Mouse (Mus musculus) neural tube, embryonic 14.5 days (tissue): Measurements from ENCODE around the gene Fryl. TPM values are rescaled to one million over a fixed set of nuclear protein-coding genes. Genes with fewer than 3 reads are reported as not detected.

Experiments used
- ATAC-seq: fragments of 200-750 bp; cut with Nextera tagmentation; 2 replicates; pipeline ENCODE4 v1.8.0; 2017; ENCODE audit warnings: low read depth, mild to moderate bottlenecking, moderate TSS enrichment, moderate library complexity
- H3K27ac ChIP-seq: fragments of 300-500 bp; sonication (generic); 2 replicates; pipeline ENCODE4 v1.5.1; 2014; ENCODE audit warnings: low read depth, mild to moderate bottlenecking, control low read depth, low read length, moderate library complexity, mixed read lengths
- H3K27me3 ChIP-seq: fragments of 300-500 bp; sonication (generic); 2 replicates; pipeline ENCODE4 v1.6.1; 2014; ENCODE audit warnings: low read length; ENCODE audit not compliant: control insufficient read depth, insufficient read depth
- H3K36me3 ChIP-seq: fragments of 300-500 bp; sonication (generic); 2 replicates; pipeline ENCODE4 v1.6.1; 2014; ENCODE audit warnings: low read length, mixed read lengths; ENCODE audit not compliant: control insufficient read depth, insufficient read depth
- H3K4me1 ChIP-seq: fragments of 300-500 bp; sonication (generic); 2 replicates; pipeline ENCODE4 v1.6.1; 2014; ENCODE audit warnings: low read length; ENCODE audit not compliant: control insufficient read depth, insufficient read depth
- H3K4me2 ChIP-seq: fragments of 300-500 bp; sonication (generic); 2 replicates; pipeline ENCODE4 v1.6.1; 2014; ENCODE audit warnings: mild to moderate bottlenecking, low read depth, low read length, control low read depth
- H3K4me3 ChIP-seq: fragments of 300-500 bp; sonication (generic); 2 replicates; pipeline ENCODE4 v1.5.1; 2014; ENCODE audit warnings: low read depth, low read length, control low read depth, mixed read lengths
- H3K9ac ChIP-seq: fragments of 300-500 bp; sonication (generic); replicated peaks from 2 replicates; pipeline ENCODE4 v1.6.1; 2014; ENCODE audit warnings: low read depth, mild to moderate bottlenecking, control low read depth, low read length, mixed read lengths
- H3K9me3 ChIP-seq: fragments of 300-500 bp; sonication (generic); 2 replicates; pipeline ENCODE4 v1.6.1; 2016; ENCODE audit warnings: low read length; ENCODE audit not compliant: control insufficient read depth
- WGBS: fragments of 180-500 bp; shearing (Covaris S2); extraction: QIAGEN DNeasy Blood & Tissue Kit; methylation state at CpG from one replicate; pipeline ENCODE4 v1.1.7; 2014; 5-methylcytosine and 5-hydroxymethylcytosine counted together
- polyA plus RNA-seq: library from polyadenylated mRNA; unstranded; fragments of >200 nt; fragmentation: Nextera tagmentation; extraction: Ambion mirVana; gene quantifications from 2 replicates; pipeline ENCODE4 v1.2.1, GENCODE M21; 2014

The Fryl gene
- polyA plus RNA-seq, 1 experiment from 2014 or later, result 54.1 TPM

- WGBS, result 93% methylated on average over 14 of the region's 14 CpGs
- no peak overlapping the region for H3K4me2 ChIP-seq
- no peaks in the 10 kb centered on the region for H3K27me3 ChIP-seq
Observed at GRCm38 (mm10) chr5:73153802-73154465, 102.5 kb downstream of the Fryl start.

GRCm38 (mm10) chr5:73152206-73152605 lies 104.2 kb downstream of the Fryl start:
- H3K4me3 ChIP-seq, result no peak overlapping the region
- no peak for ATAC-seq
- H3K4me2 ChIP-seq, result no peak overlapping the region
- no peaks in the 10 kb centered on the region for H3K9me3 ChIP-seq
- H3K36me3 ChIP-seq, result peaks cover 2% of the 10 kb centered on the region; the same call in 1 of the 2 replicates
- no peak overlapping the region for H3K9ac ChIP-seq
- no peaks in the 10 kb centered on the region; the same call in 1 of the 2 replicates for H3K4me1 ChIP-seq
- no peak overlapping the region for H3K27ac ChIP-seq
- no peaks in the 10 kb centered on the region for H3K27me3 ChIP-seq

More at GRCm38 (mm10) chr5:73153802-73154465, 102.5 kb downstream of the Fryl start:
- no peak for ATAC-seq
- Histone ChIP-seq H3K36me3 (no peaks in the 10 kb centered on the region), H3K27ac (no peak overlapping the region), H3K4me3 (no peak overlapping the region), H3K9me3 (no peaks in the 10 kb centered on the region), H3K4me1 (no peaks in the 10 kb centered on the region; the same call in 1 of the 2 replicates), H3K9ac (no peak overlapping the region)

- Histone ChIP-seq H3K4me1 (no peaks in the 10 kb centered on the region), H3K9ac (no peak overlapping the region), H3K4me2 (no peak overlapping the region), H3K27me3 (no peaks in the 10 kb centered on the region), H3K27ac (no peak overlapping the region), H3K4me3 (no peak overlapping the region), H3K9me3 (no peaks in the 10 kb centered on the region), H3K36me3 (peaks cover 4% of the 10 kb centered on the region; the same call in 1 of the 2 replicates)
- no peak for ATAC-seq
- WGBS, result 90% methylated on average over 6 of the region's 6 CpGs
Observed at GRCm38 (mm10) chr5:73150877-73151445, 105.5 kb downstream of the Fryl start.

- Histone ChIP-seq H3K36me3 (peaks cover 4% of the 10 kb centered on the region; the same call in 1 of the 2 replicates), H3K9ac (no peak overlapping the region), H3K27ac (no peak overlapping the region), H3K4me2 (no peak overlapping the region), H3K4me1 (no peaks in the 10 kb centered on the region), H3K27me3 (no peaks in the 10 kb centered on the region), H3K4me3 (no peak overlapping the region), H3K9me3 (no peaks in the 10 kb centered on the region)
- WGBS, result 94% methylated on average over 11 of the region's 11 CpGs
- ATAC-seq, result no peak
Observed at GRCm38 (mm10) chr5:73144987-73145386, 111.4 kb downstream of the Fryl start.

- no peak overlapping the region for H3K4me3 ChIP-seq
- H3K9me3 ChIP-seq, result no peaks in the 10 kb centered on the region
- no peak overlapping the region for H3K9ac ChIP-seq
- H3K4me1 ChIP-seq, result no peaks in the 10 kb centered on the region
- ATAC-seq, result no peak
- H3K36me3 ChIP-seq, result no peaks in the 10 kb centered on the region
- H3K4me2 ChIP-seq, result no peak overlapping the region
- H3K27me3 ChIP-seq, result no peaks in the 10 kb centered on the region
- H3K27ac ChIP-seq, result no peak overlapping the region
- 94% methylated on average over 2 of the region's 2 CpGs for WGBS
Observed at GRCm38 (mm10) chr5:73141712-73142111, 114.7 kb downstream of the Fryl start.

GRCm38 (mm10) chr5:73141161-73141560 lies 115.3 kb downstream of the Fryl start:
- no peaks in the 10 kb centered on the region for H3K9me3 ChIP-seq
- H3K9ac ChIP-seq, result no peak overlapping the region
- no peak overlapping the region for H3K4me3 ChIP-seq
- ATAC-seq, result no peak
- H3K27ac ChIP-seq, result no peak overlapping the region
- H3K4me1 ChIP-seq, result no peaks in the 10 kb centered on the region
- H3K36me3 ChIP-seq, result no peaks in the 10 kb centered on the region
- no peak overlapping the region for H3K4me2 ChIP-seq
- 95% methylated on average over 8 of the region's 8 CpGs for WGBS
- H3K27me3 ChIP-seq, result no peaks in the 10 kb centered on the region

- H3K9me3 ChIP-seq, result no peaks in the 10 kb centered on the region
- H3K36me3 ChIP-seq, result no peaks in the 10 kb centered on the region
- no peak overlapping the region for H3K27ac ChIP-seq
- H3K9ac ChIP-seq, result no peak overlapping the region
- H3K27me3 ChIP-seq, result no peaks in the 10 kb centered on the region
- H3K4me1 ChIP-seq, result no peaks in the 10 kb centered on the region
- H3K4me3 ChIP-seq, result no peak overlapping the region
- H3K4me2 ChIP-seq, result no peak overlapping the region
- no peak for ATAC-seq
- 70% methylated on average over 9 of the region's 9 CpGs for WGBS
Observed at GRCm38 (mm10) chr5:73137561-73137960, 118.9 kb downstream of the Fryl start.

GRCm38 (mm10) chr5:73135959-73136358 lies 120.5 kb downstream of the Fryl start:
- WGBS, result 88% methylated on average over 2 of the region's 2 CpGs
- no peaks in the 10 kb centered on the region for H3K9me3 ChIP-seq
- H3K4me1 ChIP-seq, result no peaks in the 10 kb centered on the region
- H3K9ac ChIP-seq, result no peak overlapping the region
- ATAC-seq, result no peak
- no peak overlapping the region for H3K4me2 ChIP-seq
- no peaks in the 10 kb centered on the region for H3K36me3 ChIP-seq
- H3K27me3 ChIP-seq, result no peaks in the 10 kb centered on the region
- no peak overlapping the region for H3K4me3 ChIP-seq
- no peak overlapping the region for H3K27ac ChIP-seq

GRCm38 (mm10) chr5:73135131-73135530 lies 121.3 kb downstream of the Fryl start:
- Histone ChIP-seq H3K36me3 (no peaks in the 10 kb centered on the region), H3K9ac (no peak overlapping the region), H3K4me2 (no peak overlapping the region), H3K27me3 (no peaks in the 10 kb centered on the region), H3K4me3 (no peak overlapping the region), H3K27ac (no peak overlapping the region), H3K4me1 (no peaks in the 10 kb centered on the region), H3K9me3 (no peaks in the 10 kb centered on the region)
- no peak for ATAC-seq
- WGBS, result 79% methylated on average over 11 of the region's 11 CpGs
